Mouse (Mus musculus) neural tube, embryonic 15.5 days (tissue): ENCODE measurements around the gene Gm49388. TPM values are rescaled to one million over a fixed set of nuclear protein-coding genes. Genes with fewer than 3 reads are reported as not detected.

ENCODE experiments used
- ATAC-seq: fragments of 200-750 bp; cut with Nextera tagmentation; 2 replicates; pipeline ENCODE4 v1.8.0; 2017; ENCODE audit warnings: mild to moderate bottlenecking, moderate TSS enrichment, moderate library complexity; ENCODE audit not compliant: low FRiP score
- H3K27ac ChIP-seq: fragments of 300-500 bp; sonication (generic); replicated peaks from 2 replicates; pipeline ENCODE4 v1.5.1; 2015; ENCODE audit warnings: mild to moderate bottlenecking, inconsistent platforms
- H3K27me3 ChIP-seq: fragments of 300-500 bp; sonication (generic); replicated peaks from 2 replicates; pipeline ENCODE4 v1.6.1; 2015; ENCODE audit warnings: inconsistent platforms
- H3K36me3 ChIP-seq: fragments of 300-500 bp; sonication (generic); 2 replicates; pipeline ENCODE4 v1.6.1; 2015; ENCODE audit warnings: inconsistent platforms
- H3K4me1 ChIP-seq: fragments of 300-500 bp; sonication (generic); 2 replicates; pipeline ENCODE4 v1.6.1; 2015; ENCODE audit warnings: inconsistent platforms
- H3K4me2 ChIP-seq: fragments of 300-500 bp; sonication (generic); 2 replicates; pipeline ENCODE4 v1.6.1; 2015; ENCODE audit warnings: inconsistent platforms, mild to moderate bottlenecking, moderate library complexity
- H3K4me3 ChIP-seq: fragments of 300-500 bp; sonication (generic); replicated peaks from 2 replicates; pipeline ENCODE4 v1.5.1; 2015; ENCODE audit warnings: mild to moderate bottlenecking, inconsistent platforms
- H3K9ac ChIP-seq: fragments of 300-500 bp; sonication (generic); replicated peaks from 2 replicates; pipeline ENCODE4 v1.6.1; 2015; ENCODE audit warnings: mild to moderate bottlenecking, inconsistent platforms
- H3K9me3 ChIP-seq: fragments of 300-500 bp; sonication (generic); replicated peaks from 2 replicates; pipeline ENCODE4 v1.6.1; 2016; ENCODE audit warnings: inconsistent platforms
- WGBS: fragments of 180-500 bp; shearing (Covaris S2); methylation state at CpG from one replicate; pipeline ENCODE4 v1.1.7; 2015; ENCODE audit warnings: mixed read lengths; 5-methylcytosine and 5-hydroxymethylcytosine counted together
- polyA plus RNA-seq: library from polyadenylated mRNA; unstranded; fragments of >200 nt; fragmentation: Nextera tagmentation; extraction: Ambion mirVana; gene quantifications from 2 replicates; pipeline ENCODE4 v1.2.1, GENCODE M21; 2015

Gm49388 gene
- polyA plus RNA-seq, 1 experiment from 2014 or later: not detected

GRCm38 (mm10) chr7:127753158-127753557, 32.2 kb upstream of the Gm49388 start:
- Histone ChIP-seq H3K4me2 (no peak overlapping the region), H3K36me3 (peaks cover 98% of the 10 kb centered on the region), H3K9ac (0 out of 2 replicates have a peak overlapping the region, but pooled peaks have one; percentile 1), H3K9me3 (no peaks in the 10 kb centered on the region), H3K4me1 (peaks cover 56% of the 10 kb centered on the region), H3K27me3 (no peaks in the 10 kb centered on the region), H3K4me3 (no peak overlapping the region), H3K27ac (no peak overlapping the region)
- ATAC-seq: no peak
- 85% methylated on average over 5 of the region's 5 CpGs for WGBS

GRCm38 (mm10) chr7:127753741-127754140, 31.7 kb upstream of the Gm49388 start:
- Histone ChIP-seq H3K4me2 (no peak overlapping the region), H3K9ac (no peak overlapping the region), H3K27ac (no peak overlapping the region), H3K4me1 (peaks cover 53% of the 10 kb centered on the region), H3K4me3 (no peak overlapping the region), H3K9me3 (no peaks in the 10 kb centered on the region), H3K36me3 (peaks cover 98% of the 10 kb centered on the region), H3K27me3 (no peaks in the 10 kb centered on the region)
- 92% methylated on average over 7 of the region's 7 CpGs for WGBS
- no peak for ATAC-seq

- H3K4me1 ChIP-seq: peaks cover 32% of the 10 kb centered on the region
- WGBS: 81% methylated on average over 6 of the region's 6 CpGs
- H3K27me3 ChIP-seq: no peaks in the 10 kb centered on the region
- H3K4me3 ChIP-seq: no peak overlapping the region
- no peak overlapping the region for H3K9ac ChIP-seq
- peaks cover 81% of the 10 kb centered on the region for H3K36me3 ChIP-seq
- no peak overlapping the region for H3K27ac ChIP-seq
- ATAC-seq: no peak
- no peaks in the 10 kb centered on the region for H3K9me3 ChIP-seq
- H3K4me2 ChIP-seq: no peak overlapping the region; the same call in 1 of the 2 replicates
Measured at GRCm38 (mm10) chr7:127759716-127760115, 25.7 kb upstream of the Gm49388 start.

GRCm38 (mm10) chr7:127760478-127760877, 24.9 kb upstream of the Gm49388 start:
- no peak overlapping the region for H3K9ac ChIP-seq
- WGBS: 77% methylated on average over 3 of the region's 3 CpGs
- no peaks in the 10 kb centered on the region for H3K9me3 ChIP-seq
- no peak for ATAC-seq
- H3K4me3 ChIP-seq: no peak overlapping the region
- no peak overlapping the region for H3K27ac ChIP-seq
- H3K27me3 ChIP-seq: no peaks in the 10 kb centered on the region
- peaks cover 25% of the 10 kb centered on the region for H3K4me1 ChIP-seq
- H3K36me3 ChIP-seq: peaks cover 81% of the 10 kb centered on the region
- H3K4me2 ChIP-seq: no peak overlapping the region

- H3K4me1 ChIP-seq: peaks cover 21% of the 10 kb centered on the region
- no peak overlapping the region for H3K4me3 ChIP-seq
- no peaks in the 10 kb centered on the region for H3K27me3 ChIP-seq
- no peak overlapping the region for H3K9ac ChIP-seq
- WGBS: 45% methylated on average over 7 of the region's 7 CpGs
- no peak overlapping the region for H3K4me2 ChIP-seq
- H3K9me3 ChIP-seq: no peaks in the 10 kb centered on the region
- no peak overlapping the region for H3K27ac ChIP-seq
- peaks cover 81% of the 10 kb centered on the region for H3K36me3 ChIP-seq
- no peak for ATAC-seq
Measured at GRCm38 (mm10) chr7:127761026-127761425, 24.4 kb upstream of the Gm49388 start.

- Histone ChIP-seq H3K9ac (no peak overlapping the region), H3K36me3 (peaks cover 81% of the 10 kb centered on the region), H3K4me1 (peaks cover 6% of the 10 kb centered on the region), H3K4me2 (no peak overlapping the region), H3K27me3 (no peaks in the 10 kb centered on the region), H3K9me3 (no peaks in the 10 kb centered on the region), H3K4me3 (no peak overlapping the region), H3K27ac (no peak overlapping the region)
- ATAC-seq: no peak
- WGBS: 94% methylated on average over 4 of the region's 4 CpGs
Measured at GRCm38 (mm10) chr7:127763642-127764041, 21.8 kb upstream of the Gm49388 start.

- Histone ChIP-seq H3K4me3 (no peak overlapping the region), H3K4me1 (peaks cover 27% of the 10 kb centered on the region), H3K27me3 (no peaks in the 10 kb centered on the region), H3K9ac (no peak overlapping the region), H3K36me3 (peaks cover 66% of the 10 kb centered on the region), H3K27ac (no peak overlapping the region), H3K4me2 (no peak overlapping the region), H3K9me3 (no peaks in the 10 kb centered on the region)
- ATAC-seq: no peak
- WGBS: 98% methylated on average over 2 of the region's 2 CpGs
Measured at GRCm38 (mm10) chr7:127765756-127766155, 19.7 kb upstream of the Gm49388 start.

GRCm38 (mm10) chr7:127766851-127767609, 18.4 kb upstream of the Gm49388 start:
- Histone ChIP-seq H3K36me3 (peaks cover 66% of the 10 kb centered on the region), H3K4me1 (peaks cover 32% of the 10 kb centered on the region), H3K27ac (no peak overlapping the region), H3K27me3 (no peaks in the 10 kb centered on the region), H3K4me3 (no peak overlapping the region), H3K9ac (no peak overlapping the region), H3K9me3 (no peaks in the 10 kb centered on the region), H3K4me2 (no peak overlapping the region)
- no peak for ATAC-seq
- WGBS: 85% methylated on average over 17 of the region's 17 CpGs

GRCm38 (mm10) chr7:127767671-127768345, 17.6 kb upstream of the Gm49388 start:
- 93% methylated on average over 19 of the region's 19 CpGs for WGBS
- Histone ChIP-seq H3K36me3 (peaks cover 58% of the 10 kb centered on the region), H3K9me3 (no peaks in the 10 kb centered on the region), H3K4me1 (peaks cover 32% of the 10 kb centered on the region), H3K27me3 (no peaks in the 10 kb centered on the region), H3K27ac (peak overlapping the region; percentile 45; the same call in 1 of the 2 replicates), H3K4me3 (no peak overlapping the region), H3K4me2 (no peak overlapping the region), H3K9ac (no peak overlapping the region)
- ATAC-seq: no peak

GRCm38 (mm10) chr7:127768346-127768996, 16.9 kb upstream of the Gm49388 start:
- H3K27ac ChIP-seq: peak overlapping the region; percentile 45
- H3K4me3 ChIP-seq: no peak overlapping the region; the same call in 1 of the 2 replicates
- WGBS: 50% methylated on average over 12 of the region's 13 CpGs
- ATAC-seq: peak; percentile 16
- no peaks in the 10 kb centered on the region for H3K27me3 ChIP-seq
- H3K36me3 ChIP-seq: peaks cover 54% of the 10 kb centered on the region
- H3K4me1 ChIP-seq: peaks cover 32% of the 10 kb centered on the region
- H3K9ac ChIP-seq: no peak overlapping the region
- no peak overlapping the region for H3K4me2 ChIP-seq
- H3K9me3 ChIP-seq: no peaks in the 10 kb centered on the region

- Histone ChIP-seq H3K27me3 (no peaks in the 10 kb centered on the region), H3K4me1 (peaks cover 35% of the 10 kb centered on the region), H3K36me3 (peaks cover 48% of the 10 kb centered on the region), H3K9ac (peak overlapping the region; percentile 43; the same call in 1 of the 2 replicates), H3K4me2 (peak overlapping the region; percentile 77), H3K9me3 (no peaks in the 10 kb centered on the region), H3K4me3 (peak overlapping the region; percentile 51), H3K27ac (peak overlapping the region; percentile 82)
- WGBS: under 1% methylated on average over 16 of the region's 16 CpGs
- peak; percentile 87 for ATAC-seq
Measured at GRCm38 (mm10) chr7:127768997-127769593, 16.3 kb upstream of the Gm49388 start.
